Mouse (Mus musculus) erythroblast, embryonic 14.5 days (primary cell): Measurements from ENCODE around the gene Krtap5-4.

Experiments used
- GATA1 ChIP-seq: IDR thresholded peaks from 2 replicates; pipeline ENCODE4 v1.6.1; 2012; ENCODE audit warnings: low read length, inconsistent platforms, mixed read lengths
- TAL1 ChIP-seq: IDR thresholded peaks from 3 replicates; pipeline ENCODE4 v1.6.1; 2012; ENCODE audit warnings: low read length, inconsistent platforms, mixed read lengths

DNA sequence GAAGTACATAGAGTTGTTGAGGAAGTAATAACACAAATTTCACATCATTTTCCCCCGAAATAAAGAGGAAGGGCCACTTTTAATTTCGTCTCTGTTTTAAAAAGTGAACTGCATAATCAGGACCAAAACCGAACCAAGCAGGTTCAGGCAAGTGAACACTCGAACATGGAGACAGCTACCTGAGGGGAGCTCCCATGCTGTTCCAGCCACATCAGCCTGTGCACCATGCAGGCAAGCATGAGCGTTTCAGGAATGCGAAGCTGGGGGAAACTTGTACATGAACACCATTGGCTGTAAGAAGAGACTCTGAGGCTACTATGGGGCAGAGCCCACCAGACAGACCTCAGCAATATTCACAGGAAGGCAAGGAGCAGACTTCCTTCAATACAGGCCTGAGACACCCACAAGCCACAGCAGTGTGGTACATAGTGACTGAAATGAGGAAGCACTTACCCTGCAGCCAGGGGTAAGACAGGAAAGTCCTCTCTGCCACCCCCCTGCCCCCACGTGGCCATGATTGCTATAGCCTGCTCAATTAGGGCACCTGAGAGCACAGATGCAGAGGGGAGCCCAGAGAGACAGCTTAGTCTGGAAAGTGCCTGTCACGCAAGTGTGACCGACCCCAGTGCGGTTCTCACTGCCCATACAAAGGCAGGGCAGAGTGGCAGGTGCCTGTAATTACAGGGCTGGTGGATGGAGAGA, 37.1 kb downstream of the Krtap5-4 start:
- no peak for TF ChIP-seq GATA1
- TF ChIP-seq TAL1: no peak
